Mouse (Mus musculus): ENCODE measurements around the gene Poc1a. TPM values are rescaled to one million over a fixed set of nuclear protein-coding genes. Genes with fewer than 3 reads are reported as not detected.

The Poc1a gene
- total and polyA plus RNA-seq, 3 experiments: 14.8 to 25.6 (median 20.2) TPM

- no peak for TF ChIP-seq GATA2 (IDR thresholded peaks at IDR 0.05; ENCODE audit: borderline replicate concordance, low read depth, low read length)
- peak; percentile 82 for TF ChIP-seq TAL1 (conservative IDR thresholded peaks at IDR 0.05; ENCODE audit: low read depth, low read length)
- Histone ChIP-seq H3K36me3 (replicated peaks) (no peaks in the 10 kb centered on the region), H3K4me1 (ENCODE audit: insufficient read depth, low read depth, low read length) (peaks cover 74% of the 10 kb centered on the region), H3K4me3 (ENCODE audit: low read depth, low read length) (peak overlapping the region; percentile 54; the same call in 1 of the 2 replicates), H3K9me3 (replicated peaks) (no peaks in the 10 kb centered on the region), H3K27me3 (ENCODE audit: insufficient read depth, low read length) (peaks cover 18% of the 10 kb centered on the region; the same call in 1 of the 2 replicates)
- peak; percentile 89 for DNase-seq (ENCODE audit: low spot score)
- ATAC-seq (ENCODE audit: extremely low read depth, insufficient number of reproducible peaks, low FRiP score, poor library complexity, severe bottlenecking): peak; percentile 95
Measured at GRCm38 (mm10) chr9:106398667-106399311, 117.9 kb downstream of the Poc1a start.

- no peak overlapping the region for H3K4me3 ChIP-seq (ENCODE audit: low read depth, low read length)
- TF ChIP-seq GATA1 (IDR thresholded peaks at IDR 0.05; ENCODE audit: borderline replicate concordance, low read length) (no peak), POLR2AphosphoS5 (IDR thresholded peaks at IDR 0.05; ENCODE audit: insufficient replicate concordance, low read depth, low read length) (no peak), CTCF (IDR thresholded peaks at IDR 0.05; ENCODE audit: low read depth, low read length) (no peak), GATA2 (IDR thresholded peaks at IDR 0.05; ENCODE audit: borderline replicate concordance, low read depth, low read length) (no peak), TAL1 (conservative IDR thresholded peaks at IDR 0.05; ENCODE audit: low read depth, low read length) (no peak)
- H3K27me3 ChIP-seq (ENCODE audit: insufficient read depth, low read length): peaks cover 18% of the 10 kb centered on the region; the same call in 1 of the 2 replicates
- H3K9me3 ChIP-seq (replicated peaks): no peaks in the 10 kb centered on the region
- H3K4me1 ChIP-seq (ENCODE audit: insufficient read depth, low read depth, low read length): peaks cover 64% of the 10 kb centered on the region
- ATAC-seq (ENCODE audit: extremely low read depth, insufficient number of reproducible peaks, low FRiP score, poor library complexity, severe bottlenecking): no peak
- DNase-seq (ENCODE audit: low spot score): no peak
- no peaks in the 10 kb centered on the region for H3K36me3 ChIP-seq (replicated peaks)
Measured at GRCm38 (mm10) chr9:106399808-106400207, 118.9 kb downstream of the Poc1a start.

Other genes with a start within 250 kb of the Poc1a start
- gene Col6a4, start 184.3 kb upstream of the Poc1a start, total RNA-seq (2014; fragmentation: Nextera tagmentation): not detected in 2 replicates
- gene Col6a4, start 184.3 kb upstream of the Poc1a start, total RNA-seq (2017): 0.38 TPM in 1 of 2 replicates, not detected in the other
- gene Col6a4, start 184.3 kb upstream of the Poc1a start, polyA plus RNA-seq (2012): not detected in 2 replicates
- gene Glyctk, start 122.9 kb upstream of the Poc1a start, total RNA-seq (2014; fragmentation: Nextera tagmentation): 0.29 and 3.5 TPM in 2 replicates
- gene Glyctk, start 122.9 kb upstream of the Poc1a start, total RNA-seq (2017): 1.2 TPM in 2 replicates
- gene Glyctk, start 122.9 kb upstream of the Poc1a start, polyA plus RNA-seq (2012): 1.00 and 1.1 TPM in 2 replicates
- 103 and 116 TPM in 2 replicates for gene Wdr82, start 110.1 kb upstream of the Poc1a start, total RNA-seq (2014; fragmentation: Nextera tagmentation)
- gene Wdr82, start 110.1 kb upstream of the Poc1a start, total RNA-seq (2017): 92.0 and 95.4 TPM in 2 replicates
- 15.1 and 20.0 TPM in 2 replicates for gene Wdr82, start 110.1 kb upstream of the Poc1a start, polyA plus RNA-seq (2012)
- gene Ppm1m, start 81.3 kb upstream of the Poc1a start, total RNA-seq (2014; fragmentation: Nextera tagmentation): 6.7 and 9.4 TPM in 2 replicates
- gene Ppm1m, start 81.3 kb upstream of the Poc1a start, total RNA-seq (2017): 14.4 and 19.1 TPM in 2 replicates
- 18.5 and 20.9 TPM in 2 replicates for gene Ppm1m, start 81.3 kb upstream of the Poc1a start, polyA plus RNA-seq (2012)
- 13.7 and 17.5 TPM in 2 replicates for gene Twf2, start 78.0 kb upstream of the Poc1a start, total RNA-seq (2014; fragmentation: Nextera tagmentation)
- 35.7 and 51.5 TPM in 2 replicates for gene Twf2, start 78.0 kb upstream of the Poc1a start, total RNA-seq (2017)
- gene Twf2, start 78.0 kb upstream of the Poc1a start, polyA plus RNA-seq (2012): 32.3 and 38.6 TPM in 2 replicates
- not detected in 2 replicates for gene Tlr9, start 58.5 kb upstream of the Poc1a start, total RNA-seq (2014; fragmentation: Nextera tagmentation)
- 0.06 and 0.27 TPM in 2 replicates for gene Tlr9, start 58.5 kb upstream of the Poc1a start, total RNA-seq (2017)
- gene Tlr9, start 58.5 kb upstream of the Poc1a start, polyA plus RNA-seq (2012): not detected in 2 replicates
- 59.1 and 67.8 TPM in 2 replicates for gene Alas1, start 32.4 kb upstream of the Poc1a start, total RNA-seq (2014; fragmentation: Nextera tagmentation)
- gene Alas1, start 32.4 kb upstream of the Poc1a start, total RNA-seq (2017): 41.7 and 44.2 TPM in 2 replicates
- 8.5 and 10.3 TPM in 2 replicates for gene Alas1, start 32.4 kb upstream of the Poc1a start, polyA plus RNA-seq (2012)
- 49.3 and 50.4 TPM in 2 replicates for gene Dusp7, start 87.6 kb downstream of the Poc1a start, total RNA-seq (2014; fragmentation: Nextera tagmentation)
- gene Dusp7, start 87.6 kb downstream of the Poc1a start, total RNA-seq (2017): 7.8 and 8.6 TPM in 2 replicates
- gene Dusp7, start 87.6 kb downstream of the Poc1a start, polyA plus RNA-seq (2012): 27.3 and 32.5 TPM in 2 replicates
- 149 and 190 TPM in 2 replicates for gene Rpl29, start 148.4 kb downstream of the Poc1a start, total RNA-seq (2014; fragmentation: Nextera tagmentation)
- 81.1 and 107 TPM in 2 replicates for gene Rpl29, start 148.4 kb downstream of the Poc1a start, total RNA-seq (2017)
- gene Rpl29, start 148.4 kb downstream of the Poc1a start, polyA plus RNA-seq (2012): 29.5 and 38.8 TPM in 2 replicates
- 6.0 and 11.6 TPM in 2 replicates for gene Acy1, start 157.3 kb downstream of the Poc1a start, total RNA-seq (2014; fragmentation: Nextera tagmentation)
- gene Acy1, start 157.3 kb downstream of the Poc1a start, total RNA-seq (2017): 11.0 and 17.1 TPM in 2 replicates
- gene Acy1, start 157.3 kb downstream of the Poc1a start, polyA plus RNA-seq (2012): 12.7 and 16.5 TPM in 2 replicates
- gene Abhd14b, start 166.4 kb downstream of the Poc1a start, total RNA-seq (2014; fragmentation: Nextera tagmentation): 6.9 and 7.7 TPM in 2 replicates
- gene Abhd14b, start 166.4 kb downstream of the Poc1a start, total RNA-seq (2017): 2.6 and 3.1 TPM in 2 replicates
- 2.3 and 3.1 TPM in 2 replicates for gene Abhd14b, start 166.4 kb downstream of the Poc1a start, polyA plus RNA-seq (2012)
- gene Abhd14a, start 166.6 kb downstream of the Poc1a start, total RNA-seq (2014; fragmentation: Nextera tagmentation): 4.8 and 5.7 TPM in 2 replicates
- 7.7 and 8.4 TPM in 2 replicates for gene Abhd14a, start 166.6 kb downstream of the Poc1a start, total RNA-seq (2017)
- 22.4 and 24.0 TPM in 2 replicates for gene Abhd14a, start 166.6 kb downstream of the Poc1a start, polyA plus RNA-seq (2012)
- 9.2 and 9.9 TPM in 2 replicates for gene Pcbp4, start 172.2 kb downstream of the Poc1a start, total RNA-seq (2014; fragmentation: Nextera tagmentation)
- 2.8 and 3.0 TPM in 2 replicates for gene Pcbp4, start 172.2 kb downstream of the Poc1a start, total RNA-seq (2017)
- gene Pcbp4, start 172.2 kb downstream of the Poc1a start, polyA plus RNA-seq (2012): 18.9 and 22.1 TPM in 2 replicates
- gene Gpr62, start 184.9 kb downstream of the Poc1a start, total RNA-seq (2014; fragmentation: Nextera tagmentation): not detected in 2 replicates
- gene Gpr62, start 184.9 kb downstream of the Poc1a start, total RNA-seq (2017): not detected in 2 replicates
- gene Gpr62, start 184.9 kb downstream of the Poc1a start, polyA plus RNA-seq (2012): not detected in 2 replicates
- 25.7 and 45.8 TPM in 2 replicates for gene Rrp9, start 194.9 kb downstream of the Poc1a start, total RNA-seq (2014; fragmentation: Nextera tagmentation)
- gene Rrp9, start 194.9 kb downstream of the Poc1a start, total RNA-seq (2017): 32.6 and 39.2 TPM in 2 replicates
- 357 and 455 TPM in 2 replicates for gene Rrp9, start 194.9 kb downstream of the Poc1a start, polyA plus RNA-seq (2012)
- gene Parp3, start 195.9 kb downstream of the Poc1a start, total RNA-seq (2014; fragmentation: Nextera tagmentation): 3.5 TPM in 1 of 2 replicates, not detected in the other
- gene Parp3, start 195.9 kb downstream of the Poc1a start, total RNA-seq (2017): 2.8 and 3.2 TPM in 2 replicates
- 0.48 and 0.85 TPM in 2 replicates for gene Parp3, start 195.9 kb downstream of the Poc1a start, polyA plus RNA-seq (2012)
- gene Iqcf1, start 218.9 kb downstream of the Poc1a start, total RNA-seq (2014; fragmentation: Nextera tagmentation): not detected in 2 replicates
- gene Iqcf1, start 218.9 kb downstream of the Poc1a start, total RNA-seq (2017): not detected in 2 replicates
- not detected in 2 replicates for gene Iqcf1, start 218.9 kb downstream of the Poc1a start, polyA plus RNA-seq (2012)
- 3.6 and 5.3 TPM in 2 replicates for gene Iqcf5, start 233.5 kb downstream of the Poc1a start, total RNA-seq (2014; fragmentation: Nextera tagmentation)
- 0.76 and 1.2 TPM in 2 replicates for gene Iqcf5, start 233.5 kb downstream of the Poc1a start, total RNA-seq (2017)
- 0.13 TPM in 1 of 2 replicates, not detected in the other for gene Iqcf5, start 233.5 kb downstream of the Poc1a start, polyA plus RNA-seq (2012)

Measured in G1E (cell line).